Mouse (Mus musculus): Measurements from ENCODE around the gene Slc22a27. TPM values are rescaled to one million over a fixed set of nuclear protein-coding genes. Genes with fewer than 3 reads are reported as not detected.
"Not testable (repeated sequence)": the region's sequence is repeated elsewhere in the genome, so short reads cannot be mapped to it uniquely, and the experiment has no call there.

Slc22a27 gene
- total RNA-seq (2014; fragmentation: Nextera tagmentation) (not detected in 2 replicates), total RNA-seq (2017) (not detected in 2 replicates), polyA plus RNA-seq (2012) (not detected in 2 replicates)

DNA sequence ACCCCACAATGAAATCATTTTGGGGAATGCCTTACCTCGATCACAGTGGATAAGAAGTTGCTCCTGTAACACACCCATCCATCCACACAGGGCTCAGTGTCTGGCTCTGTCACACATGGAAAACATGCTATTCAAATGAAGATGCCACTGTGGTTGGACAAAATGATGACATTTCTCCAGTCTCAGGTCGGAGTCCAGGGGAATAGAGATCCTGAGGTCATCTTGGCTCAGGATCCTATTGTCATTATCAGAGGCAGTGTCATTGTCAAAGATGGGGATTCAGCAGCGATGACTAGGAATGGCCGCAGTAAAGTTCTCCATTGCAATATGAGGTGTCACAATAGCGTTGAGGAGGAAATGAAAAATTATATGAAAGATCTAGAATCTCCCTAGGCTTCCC, at the start of gene Slc22a27:
Slc22a27 (minus strand) TSS at position 101 of the 400 bp plus-strand sequence.
- H3K4me3 ChIP-seq (ENCODE audit: low read depth, low read length); ATAC-seq (ENCODE audit: extremely low read depth, insufficient number of reproducible peaks, low FRiP score, poor library complexity, severe bottlenecking); DNase-seq (ENCODE audit: low spot score); H3K4me1 ChIP-seq (ENCODE audit: insufficient read depth, low read depth, low read length); H3K27me3 ChIP-seq (ENCODE audit: insufficient read depth, low read length); H3K36me3 ChIP-seq (replicated peaks); H3K9me3 ChIP-seq (replicated peaks): not testable (repeated sequence)

DNA sequence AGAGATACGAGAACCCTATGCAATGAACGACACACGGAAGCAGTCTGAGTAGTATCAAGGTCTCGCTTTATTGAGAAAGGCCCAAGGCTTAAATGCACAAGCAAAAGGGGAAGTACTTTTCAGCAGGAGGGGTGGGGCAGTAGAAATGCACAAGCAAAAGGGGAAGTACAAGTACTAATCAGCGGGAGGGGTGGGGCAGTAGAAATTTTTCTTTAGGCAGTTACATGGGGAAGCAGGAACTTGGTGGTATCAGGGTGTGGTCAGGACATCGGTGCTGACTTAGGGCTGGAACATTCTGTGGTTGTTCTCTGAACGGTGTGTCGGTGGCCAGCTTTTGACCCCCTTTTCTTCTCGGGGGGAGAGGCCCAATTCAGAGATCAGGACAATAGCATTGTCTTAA, 45.8 kb upstream of the Slc22a27 start:
- not testable (repeated sequence) for H3K4me1 ChIP-seq (ENCODE audit: insufficient read depth, low read depth, low read length); H3K36me3 ChIP-seq (replicated peaks); H3K4me3 ChIP-seq (ENCODE audit: low read depth, low read length); H3K9me3 ChIP-seq (replicated peaks); ATAC-seq (ENCODE audit: extremely low read depth, insufficient number of reproducible peaks, low FRiP score, poor library complexity, severe bottlenecking); DNase-seq (ENCODE audit: low spot score); H3K27me3 ChIP-seq (ENCODE audit: insufficient read depth, low read length)

DNA sequence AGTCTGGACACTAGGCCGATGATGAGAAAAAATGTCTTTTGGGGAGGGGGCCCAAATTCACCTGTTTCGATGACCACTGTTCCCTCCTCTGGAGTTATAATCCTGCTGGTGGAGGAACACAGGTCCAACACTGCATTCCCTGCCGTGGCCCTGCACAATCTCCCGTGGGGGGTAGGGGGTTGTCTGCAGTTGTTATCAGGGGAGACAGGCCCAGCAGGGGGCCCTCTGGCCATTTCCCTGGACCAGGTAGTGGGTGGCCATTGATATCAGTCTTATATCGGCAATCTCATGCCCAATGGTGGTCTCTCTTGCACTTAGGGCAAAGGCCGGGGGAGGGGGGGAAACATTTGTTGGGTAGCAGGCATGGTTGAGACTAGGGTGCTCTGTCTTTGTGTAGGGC, 43.3 kb upstream of the Slc22a27 start:
- not testable (repeated sequence) for DNase-seq (ENCODE audit: low spot score); H3K4me1 ChIP-seq (ENCODE audit: insufficient read depth, low read depth, low read length); H3K9me3 ChIP-seq (replicated peaks); ATAC-seq (ENCODE audit: extremely low read depth, insufficient number of reproducible peaks, low FRiP score, poor library complexity, severe bottlenecking); H3K36me3 ChIP-seq (replicated peaks); H3K4me3 ChIP-seq (ENCODE audit: low read depth, low read length); H3K27me3 ChIP-seq (ENCODE audit: insufficient read depth, low read length)

DNA sequence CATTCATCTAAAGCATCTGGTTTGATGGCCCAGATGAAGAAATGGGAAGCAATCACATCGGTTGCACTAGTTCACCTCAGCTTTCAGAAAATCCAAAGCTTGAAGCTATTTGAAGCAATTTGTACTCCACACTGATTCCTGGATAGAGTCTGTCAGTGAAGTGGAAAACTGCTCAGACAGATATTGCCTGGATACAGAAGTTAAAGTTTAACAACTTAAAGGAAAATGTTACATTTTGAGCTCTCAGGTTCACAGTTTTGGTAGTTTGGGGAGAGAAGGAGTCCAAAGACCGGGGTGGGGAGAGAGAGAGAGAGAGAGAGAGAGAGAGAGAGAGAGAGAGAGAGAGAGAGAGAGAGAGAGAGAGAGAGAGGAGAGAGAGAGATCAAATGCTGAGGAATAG, 2.9 kb upstream of the Slc22a27 start:
- no peak overlapping the region for H3K4me3 ChIP-seq (ENCODE audit: low read depth, low read length)
- H3K9me3 ChIP-seq (replicated peaks): no peaks in the 10 kb centered on the region
- no peaks in the 10 kb centered on the region for H3K4me1 ChIP-seq (ENCODE audit: insufficient read depth, low read depth, low read length)
- TF ChIP-seq POLR2AphosphoS5 (IDR thresholded peaks at IDR 0.05; ENCODE audit: insufficient replicate concordance, low read depth, low read length) (no peak), GATA2 (IDR thresholded peaks at IDR 0.05; ENCODE audit: borderline replicate concordance, low read depth, low read length) (no peak), GATA1 (IDR thresholded peaks at IDR 0.05; ENCODE audit: borderline replicate concordance, low read length) (no peak), TAL1 (conservative IDR thresholded peaks at IDR 0.05; ENCODE audit: low read depth, low read length) (no peak), CTCF (IDR thresholded peaks at IDR 0.05; ENCODE audit: low read depth, low read length) (no peak)
- no peaks in the 10 kb centered on the region for H3K36me3 ChIP-seq (replicated peaks)
- H3K27me3 ChIP-seq (ENCODE audit: insufficient read depth, low read length): no peaks in the 10 kb centered on the region
- ATAC-seq (ENCODE audit: extremely low read depth, insufficient number of reproducible peaks, low FRiP score, poor library complexity, severe bottlenecking): no peak
- DNase-seq (ENCODE audit: low spot score): no peak

DNA sequence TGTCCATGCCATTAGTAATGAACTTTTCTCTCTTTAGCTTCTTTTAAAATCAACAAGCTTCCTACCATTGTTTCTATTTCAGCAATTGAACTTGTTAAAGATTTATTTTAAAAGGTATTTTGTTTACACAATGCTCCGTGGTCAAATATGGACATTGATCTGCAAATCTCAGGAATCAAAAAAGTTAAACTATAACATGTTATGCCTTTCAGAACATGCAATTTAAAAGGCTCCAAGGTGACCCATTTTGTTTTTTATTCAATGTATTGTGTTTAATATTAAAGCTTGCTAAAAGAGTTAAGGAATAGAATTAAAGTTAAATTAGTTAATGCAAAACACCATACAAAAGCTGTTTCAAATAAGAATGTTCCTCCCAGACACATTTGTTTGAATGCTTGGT, 723 bp upstream of the Slc22a27 start:
- not testable (repeated sequence) for DNase-seq (ENCODE audit: low spot score); ATAC-seq (ENCODE audit: extremely low read depth, insufficient number of reproducible peaks, low FRiP score, poor library complexity, severe bottlenecking); H3K9me3 ChIP-seq (replicated peaks)

DNA sequence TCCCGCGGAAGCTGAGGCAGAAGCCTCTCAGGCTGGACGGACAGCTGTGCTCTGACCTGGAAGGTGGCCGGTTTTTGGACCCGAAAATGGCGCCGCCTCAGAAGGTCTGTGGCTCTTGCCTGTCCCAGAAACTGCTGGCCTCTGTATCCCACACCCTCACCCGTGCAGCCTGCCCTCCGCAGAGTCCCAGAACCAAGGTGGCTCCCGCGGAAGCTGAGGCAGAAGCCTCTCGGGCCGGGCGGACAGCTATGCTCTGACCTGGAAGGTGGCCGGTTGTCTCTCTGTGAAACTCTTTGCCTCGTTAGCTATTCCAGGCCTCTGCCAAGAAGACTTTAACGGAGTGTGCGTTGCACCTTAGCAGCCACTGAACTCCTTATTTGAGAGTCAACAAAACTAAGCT, 26.4 kb downstream of the Slc22a27 start:
- not testable (repeated sequence) for H3K27me3 ChIP-seq (ENCODE audit: insufficient read depth, low read length); ATAC-seq (ENCODE audit: extremely low read depth, insufficient number of reproducible peaks, low FRiP score, poor library complexity, severe bottlenecking); H3K9me3 ChIP-seq (replicated peaks); H3K4me3 ChIP-seq (ENCODE audit: low read depth, low read length); DNase-seq (ENCODE audit: low spot score); H3K4me1 ChIP-seq (ENCODE audit: insufficient read depth, low read depth, low read length); H3K36me3 ChIP-seq (replicated peaks)

More for the DNA sequence above, 723 bp upstream of the Slc22a27 start:
- H3K27me3 ChIP-seq (ENCODE audit: insufficient read depth, low read length); H3K36me3 ChIP-seq (replicated peaks); H3K4me1 ChIP-seq (ENCODE audit: insufficient read depth, low read depth, low read length); H3K4me3 ChIP-seq (ENCODE audit: low read depth, low read length): not testable (repeated sequence)

DNA sequence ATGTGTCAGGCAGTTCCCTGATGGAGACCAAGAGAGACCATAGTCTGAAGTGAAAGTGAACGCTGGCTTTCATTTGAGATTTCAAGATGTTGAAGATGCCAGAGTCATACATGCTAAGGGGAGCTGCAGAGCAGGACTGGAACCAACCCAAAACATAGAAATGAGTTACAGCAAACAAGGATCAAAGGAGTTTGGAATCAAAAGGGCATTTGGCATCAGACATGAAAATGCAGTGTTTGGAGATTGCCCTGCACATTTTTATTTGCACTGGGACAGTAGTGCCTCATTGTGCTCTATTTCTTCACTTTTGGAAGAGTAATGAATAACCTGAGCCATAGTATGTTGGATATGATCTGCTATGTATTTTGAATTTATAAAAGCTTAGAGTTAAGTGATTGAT, 89.2 kb downstream of the Slc22a27 start:
- DNase-seq (ENCODE audit: low spot score): no peak
- no peaks in the 10 kb centered on the region for H3K27me3 ChIP-seq (ENCODE audit: insufficient read depth, low read length)
- ATAC-seq (ENCODE audit: extremely low read depth, insufficient number of reproducible peaks, low FRiP score, poor library complexity, severe bottlenecking): no peak
- no peaks in the 10 kb centered on the region for H3K9me3 ChIP-seq (replicated peaks)
- H3K4me3 ChIP-seq (ENCODE audit: low read depth, low read length): no peak overlapping the region
- no peaks in the 10 kb centered on the region for H3K36me3 ChIP-seq (replicated peaks)
- TF ChIP-seq POLR2AphosphoS5 (IDR thresholded peaks at IDR 0.05; ENCODE audit: insufficient replicate concordance, low read depth, low read length) (no peak), CTCF (IDR thresholded peaks at IDR 0.05; ENCODE audit: low read depth, low read length) (no peak), TAL1 (conservative IDR thresholded peaks at IDR 0.05; ENCODE audit: low read depth, low read length) (no peak), GATA2 (IDR thresholded peaks at IDR 0.05; ENCODE audit: borderline replicate concordance, low read depth, low read length) (no peak), GATA1 (IDR thresholded peaks at IDR 0.05; ENCODE audit: borderline replicate concordance, low read length) (no peak)
- H3K4me1 ChIP-seq (ENCODE audit: insufficient read depth, low read depth, low read length): no peaks in the 10 kb centered on the region

DNA sequence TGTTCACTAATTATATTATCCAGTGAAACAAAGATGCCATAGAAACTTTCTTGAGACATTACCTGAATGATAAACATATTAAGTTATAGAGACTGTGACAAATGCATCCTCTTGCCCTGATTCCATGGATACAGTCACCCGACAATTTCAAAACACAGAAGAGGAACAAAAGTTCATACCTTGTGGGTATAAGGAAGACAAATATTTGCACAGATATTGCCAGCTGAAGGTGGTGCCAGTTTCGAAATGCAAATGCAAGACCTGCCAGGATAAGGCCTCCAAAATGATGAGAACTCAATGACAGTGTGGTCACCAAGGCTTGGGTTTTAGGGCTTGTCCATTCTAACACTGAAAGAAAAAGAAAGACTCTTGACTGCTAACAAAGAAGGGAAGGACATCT, 136.0 kb downstream of the Slc22a27 start:
- no peak for ATAC-seq (ENCODE audit: extremely low read depth, insufficient number of reproducible peaks, low FRiP score, poor library complexity, severe bottlenecking)
- DNase-seq (ENCODE audit: low spot score): no peak
- no peaks in the 10 kb centered on the region for H3K9me3 ChIP-seq (replicated peaks)
- H3K4me1 ChIP-seq (ENCODE audit: insufficient read depth, low read depth, low read length): no peaks in the 10 kb centered on the region
- H3K36me3 ChIP-seq (replicated peaks): no peaks in the 10 kb centered on the region
- H3K27me3 ChIP-seq (ENCODE audit: insufficient read depth, low read length): no peaks in the 10 kb centered on the region
- TF ChIP-seq TAL1 (conservative IDR thresholded peaks at IDR 0.05; ENCODE audit: low read depth, low read length): no peak
- no peak for TF ChIP-seq GATA1 (IDR thresholded peaks at IDR 0.05; ENCODE audit: borderline replicate concordance, low read length)
- TF ChIP-seq POLR2AphosphoS5 (IDR thresholded peaks at IDR 0.05; ENCODE audit: insufficient replicate concordance, low read depth, low read length): no peak
- no peak for TF ChIP-seq GATA2 (IDR thresholded peaks at IDR 0.05; ENCODE audit: borderline replicate concordance, low read depth, low read length)
- no peak overlapping the region for H3K4me3 ChIP-seq (ENCODE audit: low read depth, low read length)

Other genes with a start within 250 kb of the Slc22a27 start
- gene Slc22a26, start 163.4 kb downstream of the Slc22a27 start, total RNA-seq (2014; fragmentation: Nextera tagmentation): not detected in 2 replicates
- 0.05 TPM in 1 of 2 replicates, not detected in the other for gene Slc22a26, start 163.4 kb downstream of the Slc22a27 start, total RNA-seq (2017)
- not detected in 2 replicates for gene Slc22a26, start 163.4 kb downstream of the Slc22a27 start, polyA plus RNA-seq (2012)
- gene Slc22a28, start 166.0 kb upstream of the Slc22a27 start, total RNA-seq (2014; fragmentation: Nextera tagmentation): not detected in 2 replicates
- gene Slc22a28, start 166.0 kb upstream of the Slc22a27 start, total RNA-seq (2017): not detected in 2 replicates
- not detected in 2 replicates for gene Slc22a28, start 166.0 kb upstream of the Slc22a27 start, polyA plus RNA-seq (2012)